Mouse (Mus musculus) forebrain, embryonic 11.5 days (tissue): ENCODE data around the gene Slc22a17. TPM values are rescaled to one million over a fixed set of nuclear protein-coding genes. Genes with fewer than 3 reads are reported as not detected.

Source experiments
- ATAC-seq: fragments of 200-750 bp; cut with Nextera tagmentation; replicated peaks from 2 replicates; pipeline ENCODE4 v1.8.0; 2017; ENCODE audit warnings: moderate TSS enrichment; ENCODE audit not compliant: low FRiP score
- DNase-seq: peaks from one replicate; pipeline ENCODE4 v3.0.0-alpha.2; 2017; ENCODE audit warnings: low spot score
- H3K27ac ChIP-seq: fragments of 300-500 bp; sonication (generic); 2 replicates; pipeline ENCODE4 v1.5.1; 2014; ENCODE audit warnings: low read depth, low read length
- H3K27me3 ChIP-seq: fragments of 300-500 bp; sonication (generic); 2 replicates; pipeline ENCODE4 v1.6.1; 2014; ENCODE audit warnings: mild to moderate bottlenecking, low read length, mixed read lengths; ENCODE audit not compliant: control insufficient read depth, insufficient read depth
- H3K36me3 ChIP-seq: fragments of 300-500 bp; sonication (generic); 2 replicates; pipeline ENCODE4 v1.6.1; 2014; ENCODE audit warnings: mild to moderate bottlenecking, low read length, moderate library complexity, mixed read lengths; ENCODE audit not compliant: control insufficient read depth, insufficient read depth
- H3K4me1 ChIP-seq: fragments of 300-500 bp; sonication (generic); replicated peaks from 2 replicates; pipeline ENCODE4 v1.6.1; 2014; ENCODE audit warnings: low read length, mixed read lengths; ENCODE audit not compliant: control insufficient read depth, insufficient read depth
- H3K4me2 ChIP-seq: fragments of 300-500 bp; sonication (generic); 2 replicates; pipeline ENCODE4 v1.6.1; 2014; ENCODE audit warnings: low read depth, mild to moderate bottlenecking, low read length, moderate library complexity, mixed read lengths; ENCODE audit not compliant: severe bottlenecking
- H3K4me3 ChIP-seq: fragments of 300-500 bp; sonication (generic); 2 replicates; pipeline ENCODE4 v1.5.1; 2014; ENCODE audit warnings: low read depth, low read length
- H3K9ac ChIP-seq: fragments of 300-500 bp; sonication (generic); 2 replicates; pipeline ENCODE4 v1.6.1; 2014; ENCODE audit warnings: low read length
- H3K9me3 ChIP-seq: fragments of 300-500 bp; sonication (generic); 2 replicates; pipeline ENCODE4 v1.6.1; 2016; ENCODE audit warnings: low read length, mixed read lengths; ENCODE audit not compliant: control insufficient read depth
- WGBS: fragments of 180-500 bp; shearing (Covaris S2); extraction: QIAGEN DNeasy Blood & Tissue Kit; methylation state at CpG from one replicate; pipeline ENCODE4 v1.1.7; 2014; 5-methylcytosine and 5-hydroxymethylcytosine counted together
- polyA plus RNA-seq: library from polyadenylated mRNA; unstranded; fragments of >200 nt; fragmentation: Nextera tagmentation; extraction: Ambion mirVana; gene quantifications from 2 replicates; pipeline ENCODE4 v1.2.1, GENCODE M21; 2014

The Slc22a17 gene
- polyA plus RNA-seq, 1 experiment from 2014 or later = 44.4 TPM

- ATAC-seq = peak; percentile 90
Observed at GRCm38 (mm10) chr14:54876539-54877047, 36.3 kb downstream of the Slc22a17 start.

GRCm38 (mm10) chr14:54875844-54876538 lies 36.9 kb downstream of the Slc22a17 start:
- peak; percentile 55 for ATAC-seq
- no peak for DNase-seq

More at GRCm38 (mm10) chr14:54876539-54877047, 36.3 kb downstream of the Slc22a17 start:
- peaks cover 5% of the 10 kb centered on the region for H3K4me1 ChIP-seq
- H3K4me3 ChIP-seq = peak overlapping the region; percentile 69
- peak overlapping the region; percentile 88 for H3K9ac ChIP-seq
- no peaks in the 10 kb centered on the region for H3K36me3 ChIP-seq
- H3K4me2 ChIP-seq = peak overlapping the region; percentile 98
- H3K9me3 ChIP-seq = no peaks in the 10 kb centered on the region
- peak; percentile 94 for DNase-seq
- peak overlapping the region; percentile 50; the same call in 1 of the 2 replicates for H3K27ac ChIP-seq
- 0% methylated on average over 60 of the region's 72 CpGs for WGBS
- H3K27me3 ChIP-seq = peaks cover 2% of the 10 kb centered on the region; the same call in 1 of the 2 replicates

GRCm38 (mm10) chr14:54874165-54874564 lies 38.8 kb downstream of the Slc22a17 start:
- no peak for ATAC-seq
- H3K27me3 ChIP-seq = peaks cover 2% of the 10 kb centered on the region; the same call in 1 of the 2 replicates
- DNase-seq = no peak
- no peak overlapping the region for H3K4me2 ChIP-seq
- no peaks in the 10 kb centered on the region for H3K9me3 ChIP-seq
- no peak overlapping the region for H3K9ac ChIP-seq
- H3K4me3 ChIP-seq = no peak overlapping the region
- H3K4me1 ChIP-seq = peaks cover 5% of the 10 kb centered on the region
- H3K27ac ChIP-seq = no peak overlapping the region
- 98% methylated on average over 3 of the region's 3 CpGs for WGBS
- H3K36me3 ChIP-seq = no peaks in the 10 kb centered on the region

More at GRCm38 (mm10) chr14:54875844-54876538, 36.9 kb downstream of the Slc22a17 start:
- no peaks in the 10 kb centered on the region for H3K36me3 ChIP-seq
- peaks cover 2% of the 10 kb centered on the region; the same call in 1 of the 2 replicates for H3K27me3 ChIP-seq
- H3K4me1 ChIP-seq = peaks cover 5% of the 10 kb centered on the region
- H3K9ac ChIP-seq = peak overlapping the region; percentile 88
- H3K4me3 ChIP-seq = peak overlapping the region; percentile 69
- WGBS = 3% methylated on average over 36 of the region's 36 CpGs
- no peaks in the 10 kb centered on the region for H3K9me3 ChIP-seq
- 0 out of 2 replicates have a peak overlapping the region, but pooled peaks have one; percentile 50 for H3K27ac ChIP-seq
- peak overlapping the region; percentile 98 for H3K4me2 ChIP-seq

- Histone ChIP-seq H3K4me1 (peaks cover 3% of the 10 kb centered on the region; the same call in 1 of the 2 replicates), H3K36me3 (no peaks in the 10 kb centered on the region), H3K9ac (no peak within 1 kb of the TSS), H3K27ac (no peak within 1 kb of the TSS), H3K27me3 (no peaks in the 10 kb centered on the region), H3K4me2 (no peak within 1 kb of the TSS), H3K9me3 (no peaks in the 10 kb centered on the region), H3K4me3 (no peak within 1 kb of the TSS)
- no peak for DNase-seq
- no peak for ATAC-seq
- whole genome bisulfite sequencing = 91% methylated on average over 5 of the region's 5 CpGs
Observed at GRCm38 (mm10) chr14:54870861-54871260, 42.1 kb downstream of the Slc22a17 start, which contains the start of gene Homez. Gene Homez, minus strand, starts transcription at chr14:54870961.

- Histone ChIP-seq H3K27ac (no peak overlapping the region), H3K4me1 (no peaks in the 10 kb centered on the region; the same call in 1 of the 2 replicates), H3K36me3 (no peaks in the 10 kb centered on the region), H3K4me3 (no peak overlapping the region), H3K9ac (no peak overlapping the region), H3K9me3 (no peaks in the 10 kb centered on the region), H3K4me2 (no peak overlapping the region), H3K27me3 (no peaks in the 10 kb centered on the region)
- DNase-seq (no peak), ATAC-seq (no peak)
- 88% methylated on average over 4 of the region's 4 CpGs for WGBS
Observed at GRCm38 (mm10) chr14:54868026-54868425, 44.9 kb downstream of the Slc22a17 start.

DNA sequence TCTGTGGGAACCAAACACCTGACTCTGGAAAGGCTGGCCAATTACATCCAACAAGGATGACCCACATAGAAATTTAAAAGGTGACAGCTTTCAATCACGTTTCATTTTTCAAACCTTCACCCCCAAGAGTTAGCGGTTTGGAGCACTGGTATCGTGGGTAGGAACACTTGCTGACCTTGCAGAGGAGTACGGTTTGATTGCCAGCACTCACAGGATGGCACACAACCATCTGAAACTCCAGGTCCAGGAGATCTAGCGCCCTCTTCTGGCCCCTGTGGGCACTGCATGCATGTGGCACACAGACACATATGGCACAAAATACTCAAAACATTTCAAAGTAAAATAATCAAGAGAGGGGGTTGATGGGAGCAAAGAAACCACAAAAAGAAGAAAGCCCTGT lies 46.0 kb downstream of the Slc22a17 start:
- ATAC-seq = no peak
- H3K27me3 ChIP-seq = no peaks in the 10 kb centered on the region
- no peaks in the 10 kb centered on the region; the same call in 1 of the 2 replicates for H3K4me1 ChIP-seq
- H3K4me2 ChIP-seq = no peak overlapping the region
- no peak overlapping the region for H3K27ac ChIP-seq
- no peaks in the 10 kb centered on the region for H3K36me3 ChIP-seq
- 54% methylated on average over 5 of the region's 5 CpGs for WGBS
- no peak overlapping the region for H3K9ac ChIP-seq
- DNase-seq = peak; percentile 68
- no peaks in the 10 kb centered on the region for H3K9me3 ChIP-seq
- no peak overlapping the region for H3K4me3 ChIP-seq

- Histone ChIP-seq H3K4me3 (no peak overlapping the region), H3K9ac (no peak overlapping the region), H3K9me3 (no peaks in the 10 kb centered on the region), H3K4me2 (no peak overlapping the region), H3K4me1 (no peaks in the 10 kb centered on the region; the same call in 1 of the 2 replicates), H3K36me3 (no peaks in the 10 kb centered on the region), H3K27ac (no peak overlapping the region), H3K27me3 (no peaks in the 10 kb centered on the region)
- no peak for ATAC-seq
- DNase-seq = no peak
- 70% methylated on average over 3 of the region's 3 CpGs for WGBS
Observed at GRCm38 (mm10) chr14:54866268-54866667, 46.7 kb downstream of the Slc22a17 start.

- Histone ChIP-seq H3K9me3 (no peaks in the 10 kb centered on the region), H3K4me2 (no peak overlapping the region), H3K27me3 (no peaks in the 10 kb centered on the region), H3K4me1 (no peaks in the 10 kb centered on the region; the same call in 1 of the 2 replicates), H3K36me3 (no peaks in the 10 kb centered on the region), H3K4me3 (no peak overlapping the region), H3K27ac (no peak overlapping the region), H3K9ac (no peak overlapping the region)
- no peak for ATAC-seq
- 84% methylated on average over 5 of the region's 5 CpGs for WGBS
- DNase-seq = no peak
Observed at GRCm38 (mm10) chr14:54865626-54866025, 47.3 kb downstream of the Slc22a17 start.
